ENCODE assay signal across 19 mouse cellular contexts in genomic region chr11:8432941-8433340, GRCm38 (mm10).
"Had no signal": no experiment of that assay in that cellular context is flagged by ENCODE, and none has a peak within 500 bp of the region (broad histone marks: within the 10 kb centered on the region; RNA-seq: fewer than 3 reads in every experiment).

No protein-coding gene starts in this region.

- H3K4me1 ChIP-seq: liver, embryonic 15.5 days; lung, embryonic 15.5 days; midbrain, embryonic 10.5 days; midbrain, embryonic 12.5 days; neural tube, embryonic 13.5 days; neural tube, embryonic 15.5 days had no signal

- H3K27me3 ChIP-seq: liver, embryonic 15.5 days; lung, embryonic 15.5 days; midbrain, embryonic 12.5 days; neural tube, embryonic 13.5 days; neural tube, embryonic 15.5 days had no signal

- H3K4me2 ChIP-seq: liver, embryonic 15.5 days; lung, embryonic 15.5 days; midbrain, embryonic 12.5 days; neural tube, embryonic 13.5 days; neural tube, embryonic 15.5 days had no signal

- ATAC-seq: midbrain, embryonic 16.5 days had no signal

- H3K9me3 ChIP-seq: liver, embryonic 15.5 days; lung, embryonic 15.5 days; midbrain, embryonic 10.5 days; midbrain, embryonic 12.5 days; neural tube, embryonic 13.5 days; neural tube, embryonic 15.5 days had no signal

- H3K4me3 ChIP-seq: liver, embryonic 15.5 days; lung, embryonic 15.5 days; midbrain, embryonic 10.5 days; midbrain, embryonic 12.5 days; myocyte; neural tube, embryonic 13.5 days; neural tube, embryonic 15.5 days had no signal

- H3K27ac ChIP-seq: liver, embryonic 15.5 days; lung, embryonic 15.5 days; midbrain, embryonic 10.5 days; midbrain, embryonic 12.5 days; neural tube, embryonic 13.5 days; neural tube, embryonic 15.5 days had no signal

- DNase-seq: lung, adult 2 months; lung, postnatal 10 days; lung, postnatal 4 days; midbrain, embryonic 14.5 days; retina, postnatal 1 day; right cerebral cortex, adult 18-20 months; right cerebral cortex, postnatal 25 days; right cerebral cortex, postnatal 4 days; spleen, adult 18-20 months; thymus, adult 2 months; thymus, postnatal 25 days had no signal

- H3K9ac ChIP-seq: liver, embryonic 15.5 days; lung, embryonic 15.5 days; midbrain, embryonic 12.5 days; neural tube, embryonic 13.5 days; neural tube, embryonic 15.5 days had no signal
